Mouse (Mus musculus): Measurements from ENCODE around the gene Pclaf. TPM values are rescaled to one million over a fixed set of nuclear protein-coding genes. Genes with fewer than 3 reads are reported as not detected.
A peak's percentile ranks its signal among the peaks of the same experiment; 100 is the strongest.

Gene Pclaf
- polyA plus RNA-seq, 1 experiment from 2014 or later, result 48.6 TPM

GRCm38 (mm10) chr9:65884564-65885315, 5.3 kb upstream of the Pclaf start:
- WGBS, result under 1% methylated on average over 37 of the region's 37 CpGs
- TF ChIP-seq CTCF (IDR thresholded peaks at IDR 0.05; ENCODE audit: low read depth) (peak; percentile 51), EP300 (optimal IDR thresholded peaks at IDR 0.05) (no peak)
- Histone ChIP-seq H3K4me2 (replicated peaks; ENCODE audit: low read depth) (peak overlapping the region; percentile 62), H3K36me3 (ENCODE audit: control insufficient read depth, insufficient read depth, low read length) (no peaks in the 10 kb centered on the region), H3K4me3 (ENCODE audit: low read depth, low read length) (peak overlapping the region; percentile 74), H3K27ac (replicated peaks) (peak overlapping the region; percentile 88), H3K9ac (ENCODE audit: low read length) (peak overlapping the region; percentile 77), H3K9me3 (ENCODE audit: control insufficient read depth, low read length) (no peaks in the 10 kb centered on the region), H3K27me3 (ENCODE audit: control insufficient read depth, insufficient read depth, low read length) (no peaks in the 10 kb centered on the region), H3K4me1 (replicated peaks; ENCODE audit: control insufficient read depth, insufficient read depth) (no peaks in the 10 kb centered on the region)
- ATAC-seq (ENCODE audit: low FRiP score, low TSS enrichment) (peak; percentile 99), DNase-seq (ENCODE audit: low spot score) (peak; percentile 93)

GRCm38 (mm10) chr9:65891126-65891525, 1.1 kb downstream of the Pclaf start:
- no peak for DNase-seq (ENCODE audit: low spot score)
- Histone ChIP-seq H3K27me3 (ENCODE audit: control insufficient read depth, insufficient read depth, low read length) (no peaks in the 10 kb centered on the region), H3K4me3 (ENCODE audit: low read depth, low read length) (peak overlapping the region; percentile 52), H3K9ac (ENCODE audit: low read length) (no peak overlapping the region), H3K27ac (replicated peaks) (no peak overlapping the region), H3K9me3 (ENCODE audit: control insufficient read depth, low read length) (no peaks in the 10 kb centered on the region), H3K4me2 (replicated peaks; ENCODE audit: low read depth) (peak overlapping the region; percentile 94), H3K4me1 (replicated peaks; ENCODE audit: control insufficient read depth, insufficient read depth) (no peaks in the 10 kb centered on the region), H3K36me3 (ENCODE audit: control insufficient read depth, insufficient read depth, low read length) (no peaks in the 10 kb centered on the region)
- TF ChIP-seq EP300 (optimal IDR thresholded peaks at IDR 0.05) (no peak), CTCF (IDR thresholded peaks at IDR 0.05; ENCODE audit: low read depth) (no peak)
- WGBS, result 5% methylated on average over 5 of the region's 5 CpGs
- no peak for ATAC-seq (ENCODE audit: low FRiP score, low TSS enrichment)

- no peak overlapping the region for H3K4me2 ChIP-seq (replicated peaks; ENCODE audit: low read depth)
- H3K4me1 ChIP-seq (replicated peaks; ENCODE audit: control insufficient read depth, insufficient read depth), result no peaks in the 10 kb centered on the region
- no peak for TF ChIP-seq EP300 (optimal IDR thresholded peaks at IDR 0.05)
- TF ChIP-seq CTCF (IDR thresholded peaks at IDR 0.05; ENCODE audit: low read depth), result no peak
- H3K9ac ChIP-seq (ENCODE audit: low read length), result no peak overlapping the region
- no peak for ATAC-seq (ENCODE audit: low FRiP score, low TSS enrichment)
- no peak overlapping the region for H3K4me3 ChIP-seq (ENCODE audit: low read depth, low read length)
- no peaks in the 10 kb centered on the region for H3K36me3 ChIP-seq (ENCODE audit: control insufficient read depth, insufficient read depth, low read length)
- no peak overlapping the region for H3K27ac ChIP-seq (replicated peaks)
- DNase-seq (ENCODE audit: low spot score), result no peak
- WGBS, result 93% methylated on average over 2 of the region's 2 CpGs
- no peaks in the 10 kb centered on the region for H3K9me3 ChIP-seq (ENCODE audit: control insufficient read depth, low read length)
- no peaks in the 10 kb centered on the region for H3K27me3 ChIP-seq (ENCODE audit: control insufficient read depth, insufficient read depth, low read length)
These were observed 6.9 kb downstream of the Pclaf start for GRCm38 (mm10) chr9:65896977-65897376.

GRCm38 (mm10) chr9:65902879-65903278, 12.8 kb downstream of the Pclaf start:
- H3K4me1 ChIP-seq (replicated peaks; ENCODE audit: control insufficient read depth, insufficient read depth), result no peaks in the 10 kb centered on the region
- no peak for DNase-seq (ENCODE audit: low spot score)
- no peak overlapping the region for H3K4me2 ChIP-seq (replicated peaks; ENCODE audit: low read depth)
- 96% methylated on average over 3 of the region's 3 CpGs for WGBS
- no peak overlapping the region for H3K4me3 ChIP-seq (ENCODE audit: low read depth, low read length)
- no peaks in the 10 kb centered on the region for H3K9me3 ChIP-seq (ENCODE audit: control insufficient read depth, low read length)
- no peaks in the 10 kb centered on the region for H3K27me3 ChIP-seq (ENCODE audit: control insufficient read depth, insufficient read depth, low read length)
- H3K36me3 ChIP-seq (ENCODE audit: control insufficient read depth, insufficient read depth, low read length), result no peaks in the 10 kb centered on the region
- no peak for ATAC-seq (ENCODE audit: low FRiP score, low TSS enrichment)
- no peak overlapping the region for H3K9ac ChIP-seq (ENCODE audit: low read length)
- TF ChIP-seq CTCF (IDR thresholded peaks at IDR 0.05; ENCODE audit: low read depth) (no peak), EP300 (optimal IDR thresholded peaks at IDR 0.05) (no peak)
- H3K27ac ChIP-seq (replicated peaks), result no peak overlapping the region

GRCm38 (mm10) chr9:65903419-65903818, 13.4 kb downstream of the Pclaf start:
- DNase-seq (ENCODE audit: low spot score), result no peak
- Histone ChIP-seq H3K9me3 (ENCODE audit: control insufficient read depth, low read length) (no peaks in the 10 kb centered on the region), H3K27me3 (ENCODE audit: control insufficient read depth, insufficient read depth, low read length) (no peaks in the 10 kb centered on the region), H3K4me2 (replicated peaks; ENCODE audit: low read depth) (no peak overlapping the region), H3K4me1 (replicated peaks; ENCODE audit: control insufficient read depth, insufficient read depth) (no peaks in the 10 kb centered on the region), H3K27ac (replicated peaks) (no peak overlapping the region), H3K4me3 (ENCODE audit: low read depth, low read length) (no peak overlapping the region), H3K36me3 (ENCODE audit: control insufficient read depth, insufficient read depth, low read length) (no peaks in the 10 kb centered on the region), H3K9ac (ENCODE audit: low read length) (no peak overlapping the region)
- TF ChIP-seq CTCF (IDR thresholded peaks at IDR 0.05; ENCODE audit: low read depth) (peak; percentile 58), EP300 (optimal IDR thresholded peaks at IDR 0.05) (no peak)
- ATAC-seq (ENCODE audit: low FRiP score, low TSS enrichment), result no peak
